Mouse (Mus musculus) heart, adult 2 months (tissue): ENCODE results near the gene Cmbl.

ENCODE experiments used
- CTCF ChIP-seq: fragments of 200-600 bp; IDR thresholded peaks from 2 replicates; pipeline ENCODE4 v1.8.1; 2022; ENCODE audit warnings: antibody characterized with exemption, mild to moderate bottlenecking, moderate library complexity
- POLR2A ChIP-seq: fragments of 200-500 bp; IDR thresholded peaks from 2 replicates; pipeline ENCODE4 v1.6.1; 2011; ENCODE audit warnings: mild to moderate bottlenecking, low read depth, low read length, control low read depth; ENCODE audit not compliant: insufficient read depth

GRCm38 (mm10) chr15:31619521-31619920 lies 54.3 kb downstream of the Cmbl start:
- TF ChIP-seq CTCF (0 out of 2 replicates have a peak, but pooled peaks have one; percentile 3), POLR2A (no peak)
